Comparison of ENCODE assay signal across 8 mouse cellular contexts in genomic region chr16:13819394-13819743, GRCm38 (mm10). TPM values are rescaled to one million over a fixed set of nuclear protein-coding genes. Genes with fewer than 3 reads are reported as not detected.
DNase-seq lines count a peak whose midpoint lies in the region; ATAC-seq and TF ChIP-seq lines count a peak whose summit lies in the region.

No protein-coding gene starts in this region.

- peak overlapping the region; percentile 77 for H3K4me3 ChIP-seq in heart, embryonic 15.5 days
- peak overlapping the region; percentile 88 to 99 for H3K4me3 ChIP-seq in ES-E14 (ENCODE audit: insufficient read depth in 1 of 2, low read depth in 1 of 2, low read length in 2 of 2, poor library complexity in 1 of 2, severe bottlenecking in 1 of 2)
- H3K4me3 ChIP-seq in forebrain, embryonic 16.5 days (replicated peaks; ENCODE audit: low read length), result peak overlapping the region; percentile 78

- peak; percentile 50 for ATAC-seq in heart, embryonic 15.5 days (replicated peaks; ENCODE audit: insufficient number of reproducible peaks, insufficient read depth, low FRiP score, low read depth)
- ATAC-seq in forebrain, embryonic 16.5 days, result peak; percentile 38
- peak; percentile 23 for ATAC-seq in megakaryocyte progenitor cell, adult 5-6 weeks (replicated peaks; ENCODE audit: poor library complexity)

- H3K27me3 ChIP-seq in heart, embryonic 15.5 days, result no peaks in the 10 kb centered on the region
- H3K27me3 ChIP-seq in forebrain, embryonic 16.5 days (replicated peaks; ENCODE audit: control insufficient read depth, insufficient read depth, low read length), result no peaks in the 10 kb centered on the region

- peak overlapping the region; percentile 96 for H3K27ac ChIP-seq in heart, embryonic 15.5 days
- H3K27ac ChIP-seq in ES-E14 (ENCODE audit: insufficient read depth, low read depth, low read length, poor library complexity, severe bottlenecking), result 0 out of 2 replicates have a peak overlapping the region, but pooled peaks have one; percentile 17
- H3K27ac ChIP-seq in forebrain, embryonic 16.5 days (ENCODE audit: low read length), result peak overlapping the region; percentile 96

- H3K4me1 ChIP-seq in heart, embryonic 15.5 days (replicated peaks), result peaks cover 26% of the 10 kb centered on the region
- peaks cover 5 to 13% of the 10 kb centered on the region in 2 experiments; a peak in 2 of 4 replicates for H3K4me1 ChIP-seq in ES-E14 (ENCODE audit: control insufficient read depth in 2 of 2, insufficient read depth in 2 of 2, low read length in 2 of 2, poor library complexity in 1 of 2)
- H3K4me1 ChIP-seq in forebrain, embryonic 16.5 days (replicated peaks; ENCODE audit: control insufficient read depth, insufficient read depth, low read length), result peaks cover 22% of the 10 kb centered on the region

- in situ Hi-C loops in ES-E14 (cut with MboI; ENCODE audit: low sequenced_read_pairs in 2 of 2, unreplicated experiment in 2 of 2), result no loop called here

- H3K9ac ChIP-seq in heart, embryonic 15.5 days, result peak overlapping the region; percentile 82
- H3K9ac ChIP-seq in ES-E14 (ENCODE audit: insufficient read depth, low read depth, low read length, poor library complexity, severe bottlenecking), result peak overlapping the region; percentile 84
- H3K9ac ChIP-seq in forebrain, embryonic 16.5 days (replicated peaks; ENCODE audit: low read depth, low read length), result peak overlapping the region; percentile 81

- WGBS in heart, embryonic 15.5 days, result under 1% methylated on average over 36 of the region's 36 CpGs
- WGBS in forebrain, embryonic 16.5 days, result under 1% methylated on average over 36 of the region's 36 CpGs

- DNase-seq in heart, adult 11 months, result no peak
- no peak for DNase-seq in ES-E14 (ENCODE audit: low read depth, low spot score)
- no peak for DNase-seq in adrenal gland, postnatal 25 days
- no peak for DNase-seq in frontal cortex, postnatal 25 days (ENCODE audit: low spot score in 2 of 2)
- no peak for DNase-seq in yolk sac, embryonic 10.5 days (ENCODE audit: low spot score)

- H3K36me3 ChIP-seq in heart, embryonic 15.5 days, result peaks cover 12% of the 10 kb centered on the region; the same call in 1 of the 2 replicates
- peaks cover 14% of the 10 kb centered on the region for H3K36me3 ChIP-seq in ES-E14 (ENCODE audit: control insufficient read depth, insufficient read depth, low read length, poor library complexity, severe bottlenecking)
- H3K36me3 ChIP-seq in forebrain, embryonic 16.5 days (ENCODE audit: control insufficient read depth, insufficient read depth), result peaks cover 7% of the 10 kb centered on the region; the same call in 1 of the 2 replicates

- peak overlapping the region; percentile 75 for H3K4me2 ChIP-seq in heart, embryonic 15.5 days
- H3K4me2 ChIP-seq in forebrain, embryonic 16.5 days (ENCODE audit: low read length), result peak overlapping the region; percentile 78

- H3K9me3 ChIP-seq in heart, embryonic 15.5 days (replicated peaks), result no peaks in the 10 kb centered on the region
- H3K9me3 ChIP-seq in ES-E14 (ENCODE audit: control insufficient read depth, insufficient read depth, low read depth, low read length), result no peaks in the 10 kb centered on the region
- H3K9me3 ChIP-seq in forebrain, embryonic 16.5 days (ENCODE audit: control insufficient read depth, low read length), result no peaks in the 10 kb centered on the region; the same call in 1 of the 2 replicates

TF ChIP-seq in ES-E14, 5 proteins besides CTCF, POLR2A, EP300 and RAD21:
- TF ChIP-seq CHD2 (IDR thresholded peaks at IDR 0.05; ENCODE audit: low read depth, low read length) (no peak), MAFK (IDR thresholded peaks at IDR 0.05; ENCODE audit: insufficient read depth, low read depth, low read length) (no peak), HCFC1 (IDR thresholded peaks at IDR 0.05; ENCODE audit: borderline replicate concordance, insufficient read depth, low read length) (no peak), ZNF384 (IDR thresholded peaks at IDR 0.05; ENCODE audit: low read depth, low read length) (no peak), ZC3H11A (IDR thresholded peaks at IDR 0.05; ENCODE audit: borderline replicate concordance, low read depth, low read length) (no peak)

RNA-seq across cellular contexts. Expression of gene Ntan1, which starts 0.7 kb away (rescaled TPM):
- 138 and 145 TPM in 2 replicates for polyA plus RNA-seq in heart, embryonic 15.5 days (2015; fragmentation: Nextera tagmentation; extraction: Ambion mirVana)
- 48.2 and 54.2 TPM in 2 replicates for total RNA-seq in ES-E14 (2012; rRNA removed)
- polyA plus RNA-seq in forebrain, embryonic 16.5 days (2015; fragmentation: Nextera tagmentation; extraction: Ambion mirVana), result 208 and 219 TPM in 2 replicates
- 97.9 and 123 TPM in 2 replicates for total RNA-seq in megakaryocyte progenitor cell, adult 5-6 weeks (2015)
- total RNA-seq in megakaryocyte progenitor cell, adult 5-6 weeks (2017), result 65.7 and 68.2 TPM in 2 replicates
- 49.6 TPM in 2 replicates for total RNA-seq in adrenal gland, postnatal 25 days (2021)

RNA-seq across cellular contexts. Expression of gene Rrn3, which starts 38.9 kb away (rescaled TPM):
- polyA plus RNA-seq in heart, embryonic 15.5 days (2015; fragmentation: Nextera tagmentation; extraction: Ambion mirVana), result 47.0 and 50.1 TPM in 2 replicates
- total RNA-seq in ES-E14 (2012; rRNA removed), result 125 and 147 TPM in 2 replicates
- polyA plus RNA-seq in forebrain, embryonic 16.5 days (2015; fragmentation: Nextera tagmentation; extraction: Ambion mirVana), result 109 and 118 TPM in 2 replicates
- 28.7 and 34.7 TPM in 2 replicates for total RNA-seq in megakaryocyte progenitor cell, adult 5-6 weeks (2015)
- total RNA-seq in megakaryocyte progenitor cell, adult 5-6 weeks (2017), result 45.2 and 49.6 TPM in 2 replicates
- 48.6 and 50.0 TPM in 2 replicates for total RNA-seq in adrenal gland, postnatal 25 days (2021)

Comparison
In these comparisons a context has a peak if more than half of its experiments do, and no peak if none do; other contexts are left out.
1. H3K27ac ChIP-seq: peak in every context shown above with its lines; median percentile 96 in heart, embryonic 15.5 days; 96 in forebrain, embryonic 16.5 days; 17 in ES-E14.